Mouse (Mus musculus) frontal cortex, postnatal 25 days (tissue): ENCODE data around the gene Gjc2.

Source experiments
- DNase-seq, 2 experiments: peaks; one replicate each; pipeline ENCODE4 v3.0.0; 2022; ENCODE audit warnings: low spot score in 2 of 2

Gjc2 gene

DNA sequence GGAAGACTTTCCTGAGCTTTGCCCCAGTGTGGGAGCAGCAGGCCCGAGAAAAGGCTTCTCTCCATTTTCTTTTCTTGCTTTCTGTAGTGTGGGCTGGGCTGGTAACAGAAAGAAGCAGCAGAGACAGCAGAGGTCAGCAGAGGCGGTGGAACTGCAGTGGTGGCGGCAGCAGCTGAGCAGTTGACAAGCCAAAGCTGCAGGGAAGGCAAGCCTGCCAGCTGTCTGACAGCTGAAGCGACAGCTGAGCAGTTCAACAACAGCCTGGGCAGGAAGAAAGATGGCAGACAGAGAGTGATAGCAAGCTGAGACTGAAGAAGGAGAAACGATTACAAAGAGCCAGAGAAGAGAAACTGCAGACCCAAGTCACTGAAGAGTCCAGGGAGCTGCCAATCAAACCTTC, 21.6 kb downstream of the Gjc2 start:
- no peak for DNase-seq

DNA sequence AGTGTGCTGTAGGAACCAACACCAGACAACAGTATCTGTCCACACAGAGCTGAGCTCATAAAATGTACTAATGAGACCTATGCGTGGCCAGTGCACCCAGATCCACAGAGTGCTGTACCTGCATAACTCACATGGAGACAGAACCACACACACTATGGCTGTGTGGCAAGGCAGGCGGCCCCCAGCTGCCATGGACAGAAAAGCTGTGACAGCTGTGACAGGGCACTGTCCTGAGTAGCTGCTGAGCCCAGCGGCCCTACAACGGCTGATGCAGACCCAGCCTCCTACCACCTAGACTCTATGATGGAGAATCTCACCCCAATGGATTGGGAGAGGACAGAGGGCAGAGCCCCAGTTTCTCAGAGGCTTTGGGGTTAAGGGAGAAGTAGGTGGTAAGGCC, 23.5 kb downstream of the Gjc2 start:
- DNase-seq, result no peak

DNA sequence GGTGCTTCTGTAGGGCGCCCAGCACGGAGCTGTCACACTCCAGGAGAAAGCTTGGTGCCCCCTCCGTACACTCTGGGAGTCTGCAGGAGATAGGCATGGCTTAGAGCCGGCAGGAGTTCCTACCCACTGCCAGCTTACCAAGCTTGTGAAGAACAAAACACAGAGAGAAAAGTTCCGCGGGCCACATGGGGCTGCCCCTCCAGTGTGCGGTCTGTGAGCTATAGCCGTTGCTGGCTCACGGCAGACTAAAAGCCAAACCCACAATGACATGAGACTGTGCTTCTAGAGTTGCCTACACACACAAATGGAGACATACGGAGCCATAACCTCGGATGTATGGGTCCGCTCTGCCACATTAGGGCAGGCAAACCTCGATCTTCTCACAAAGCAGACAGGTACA, 23.9 kb downstream of the Gjc2 start:
- DNase-seq, result no peak

DNA sequence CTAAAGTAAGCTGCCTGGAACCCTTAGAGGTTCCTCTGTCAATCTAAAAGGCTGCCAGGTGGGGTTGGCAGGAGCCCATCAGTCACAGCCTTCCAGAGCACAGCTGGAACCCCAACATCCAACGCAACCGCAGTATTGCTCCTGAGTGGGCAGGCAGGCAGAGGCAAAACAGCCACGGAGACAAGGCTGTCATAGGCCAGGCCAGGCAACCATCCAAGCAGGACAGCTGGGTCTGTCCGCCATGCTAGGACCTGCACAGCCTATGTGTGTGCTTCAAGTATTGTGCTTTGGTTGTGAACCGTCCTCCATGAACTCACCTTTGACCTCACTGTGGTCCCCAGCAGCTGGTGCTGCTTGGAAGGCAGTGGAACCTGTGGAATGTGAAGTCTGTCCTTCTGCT, 27.1 kb downstream of the Gjc2 start:
- DNase-seq, result no peak

DNA sequence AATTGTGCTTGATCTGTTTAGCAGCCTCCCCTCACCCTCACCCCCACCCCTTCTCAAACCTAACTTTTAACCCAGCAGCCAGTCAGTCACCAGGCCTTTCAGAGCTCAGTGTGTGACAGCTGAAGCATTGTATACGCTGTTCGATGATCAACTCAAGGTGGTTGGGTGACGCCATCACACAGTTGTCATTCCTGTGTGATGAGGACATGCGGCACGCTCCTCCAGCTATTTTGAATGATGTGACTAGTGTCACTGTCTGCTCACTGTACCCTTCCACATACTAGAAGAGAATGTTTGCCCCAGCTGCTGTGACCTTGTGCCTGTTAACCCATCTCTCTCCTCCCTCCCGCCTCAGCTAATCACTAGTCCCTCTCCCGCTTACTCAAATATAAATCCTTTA, 28.8 kb downstream of the Gjc2 start:
- DNase-seq, result no peak

DNA sequence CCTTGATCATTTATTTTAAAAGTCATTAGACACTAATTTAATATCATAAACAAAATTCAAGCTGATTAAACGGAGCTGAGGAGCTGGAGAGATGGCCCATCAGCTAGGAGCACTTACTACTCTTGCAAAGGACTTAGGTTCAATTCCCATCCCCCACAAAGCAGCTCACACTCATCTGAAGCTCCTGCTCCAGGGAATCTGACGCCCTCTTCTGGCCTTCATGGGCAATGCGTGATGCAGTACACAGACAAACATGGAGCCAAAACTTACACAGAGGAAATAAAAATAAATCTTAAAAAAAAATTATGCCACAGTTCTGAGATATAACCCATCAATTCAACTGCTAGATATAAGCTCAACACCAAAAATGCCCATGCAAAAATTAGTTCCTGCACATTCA, 31.3 kb downstream of the Gjc2 start:
- DNase-seq, result no peak

DNA sequence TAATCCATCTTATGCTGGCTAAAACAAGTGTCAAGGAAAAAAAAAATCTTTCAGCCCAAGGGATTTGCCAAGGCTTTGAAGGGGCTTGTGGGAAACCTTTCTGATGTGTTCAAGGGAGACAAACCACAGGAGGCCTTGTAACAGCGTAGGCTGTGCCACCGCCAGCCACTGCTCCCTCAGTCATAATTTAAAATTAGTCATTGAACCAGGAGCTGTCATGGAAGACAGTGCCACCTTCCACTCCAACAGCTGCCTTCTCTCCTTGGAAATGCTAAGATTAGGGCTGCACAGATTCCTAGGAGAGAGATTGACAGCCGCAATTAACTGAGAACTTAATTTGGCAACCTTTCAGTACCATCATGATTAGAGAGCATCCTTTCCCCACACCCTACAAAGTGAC, 33.7 kb downstream of the Gjc2 start:
- no peak for DNase-seq

DNA sequence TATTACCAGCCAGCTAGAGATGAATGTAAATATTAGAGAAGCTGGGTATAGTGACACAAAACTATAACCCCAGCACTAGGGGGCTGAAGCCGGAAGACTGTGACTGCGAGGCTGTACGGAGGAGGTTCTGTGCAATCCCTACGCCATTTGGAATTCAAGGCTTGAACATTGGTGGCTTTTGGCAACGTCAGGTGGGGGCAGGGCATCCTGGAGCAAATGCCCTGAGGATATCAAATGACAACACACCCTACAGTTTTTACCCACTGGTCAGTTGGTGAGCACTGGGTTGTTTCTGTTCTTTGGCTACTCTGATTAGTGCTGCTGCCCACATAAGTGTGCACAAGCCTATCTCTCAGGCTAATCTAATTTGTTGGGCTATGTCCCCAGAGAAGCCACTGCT, 40.1 kb downstream of the Gjc2 start:
- DNase-seq, result no peak

DNA sequence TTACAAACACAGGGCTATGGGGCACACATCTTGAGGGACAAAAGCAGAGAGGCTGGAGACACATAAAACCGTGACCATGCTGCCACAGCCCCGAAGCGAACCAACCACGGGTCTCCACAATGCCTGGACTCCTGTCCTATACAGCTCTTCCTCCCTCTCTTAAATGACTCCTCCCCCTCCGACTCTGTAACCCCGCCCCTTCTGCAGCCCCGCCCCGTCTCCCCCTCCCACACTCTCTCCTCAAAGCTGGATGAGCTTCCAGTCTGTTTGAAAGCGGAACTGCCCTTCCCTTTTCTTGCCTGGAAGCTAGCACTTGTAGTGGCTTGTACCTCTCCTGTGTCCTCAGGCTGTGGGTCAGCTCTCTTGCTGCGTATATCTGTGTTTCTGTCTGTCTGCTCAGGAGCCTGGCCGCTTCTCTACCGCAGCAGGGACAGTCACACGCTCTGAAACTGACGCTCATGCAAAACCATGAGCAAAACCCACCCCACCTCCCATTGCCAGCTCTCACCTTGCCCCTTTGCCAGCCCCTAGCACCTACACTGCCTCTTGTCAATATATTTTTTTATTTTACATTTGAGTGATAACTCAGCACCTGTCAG, 41.1 kb downstream of the Gjc2 start:
- DNase-seq, result no peak

DNA sequence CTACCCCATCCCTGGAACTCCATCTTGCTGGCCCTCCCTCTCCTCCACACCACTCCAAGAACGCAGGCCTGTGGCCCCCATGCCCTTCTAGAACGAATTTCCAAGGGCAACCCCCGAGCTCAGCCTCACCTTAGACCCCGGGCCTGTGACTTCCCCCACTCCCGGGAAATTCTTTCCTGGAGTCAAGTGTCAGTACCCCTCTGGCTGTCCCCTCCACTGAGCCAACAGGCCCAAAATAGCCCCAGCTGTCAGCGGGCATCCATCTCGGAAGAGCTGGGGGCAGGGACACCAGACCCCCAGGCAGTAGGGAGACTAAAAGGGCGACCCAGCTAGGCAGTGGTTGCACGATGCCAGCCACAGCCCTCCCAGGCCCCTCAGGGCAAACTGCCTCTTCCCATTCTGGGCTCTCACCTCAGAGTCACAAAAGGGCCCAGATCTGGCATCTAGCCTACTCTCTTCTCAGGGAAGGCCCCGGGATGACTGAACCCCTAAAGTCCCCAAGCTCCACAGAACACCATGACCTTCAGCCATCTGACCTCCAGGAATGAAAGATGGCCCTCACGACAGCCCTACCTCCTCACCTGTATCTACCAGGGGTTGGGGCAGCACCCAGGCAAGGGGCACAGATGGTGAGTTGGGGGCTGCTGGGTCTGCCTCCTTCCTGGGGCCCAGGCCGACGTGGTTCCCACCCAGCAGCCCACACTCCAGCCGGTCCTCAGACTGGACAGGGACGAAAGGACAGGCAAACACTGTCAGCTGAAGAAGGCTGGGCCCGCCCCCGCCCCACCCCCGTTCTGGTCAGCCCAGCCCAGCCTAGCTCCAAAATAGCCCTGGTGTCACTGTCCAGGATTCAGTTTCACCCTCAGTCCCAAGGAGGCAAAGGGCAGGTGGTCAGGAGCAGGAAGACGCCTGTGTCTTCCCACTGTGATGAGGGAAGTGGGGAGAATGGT, 44.2 kb downstream of the Gjc2 start:
- no peak for DNase-seq

DNA sequence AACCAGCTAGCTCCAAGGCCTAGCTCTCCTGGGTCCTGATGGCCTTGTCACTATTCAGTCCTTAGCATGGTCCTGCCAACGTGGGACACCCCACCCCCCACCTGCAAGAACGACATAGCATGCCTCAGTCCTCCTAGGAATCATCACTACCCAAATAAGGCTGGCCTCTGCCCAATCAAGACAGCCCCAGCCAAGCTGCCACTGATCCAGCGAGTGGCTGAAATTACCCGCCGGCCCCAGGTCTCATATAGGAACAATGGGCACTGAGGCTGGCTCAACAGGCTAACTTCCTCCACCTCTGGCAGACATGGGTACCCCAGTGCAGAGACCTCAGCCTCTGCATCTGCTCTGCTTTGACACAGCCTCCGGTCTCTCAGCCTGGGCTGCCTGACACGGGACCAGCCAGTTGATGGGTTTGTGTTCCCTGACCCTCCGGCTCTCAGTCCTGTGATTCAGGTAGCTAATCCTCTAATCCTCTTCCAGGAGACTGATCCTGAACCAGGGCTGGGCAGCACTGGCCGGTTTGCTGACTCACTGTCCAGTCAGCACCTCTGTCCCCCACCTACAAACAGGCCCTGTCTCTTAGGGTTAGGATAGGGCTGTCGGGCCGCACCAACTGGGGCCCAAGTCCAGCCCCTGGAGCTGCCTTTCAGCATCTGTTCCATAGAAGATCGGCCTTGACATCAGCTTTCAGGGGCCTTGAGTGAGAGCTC, 45.9 kb downstream of the Gjc2 start:
- DNase-seq, result no peak

DNA sequence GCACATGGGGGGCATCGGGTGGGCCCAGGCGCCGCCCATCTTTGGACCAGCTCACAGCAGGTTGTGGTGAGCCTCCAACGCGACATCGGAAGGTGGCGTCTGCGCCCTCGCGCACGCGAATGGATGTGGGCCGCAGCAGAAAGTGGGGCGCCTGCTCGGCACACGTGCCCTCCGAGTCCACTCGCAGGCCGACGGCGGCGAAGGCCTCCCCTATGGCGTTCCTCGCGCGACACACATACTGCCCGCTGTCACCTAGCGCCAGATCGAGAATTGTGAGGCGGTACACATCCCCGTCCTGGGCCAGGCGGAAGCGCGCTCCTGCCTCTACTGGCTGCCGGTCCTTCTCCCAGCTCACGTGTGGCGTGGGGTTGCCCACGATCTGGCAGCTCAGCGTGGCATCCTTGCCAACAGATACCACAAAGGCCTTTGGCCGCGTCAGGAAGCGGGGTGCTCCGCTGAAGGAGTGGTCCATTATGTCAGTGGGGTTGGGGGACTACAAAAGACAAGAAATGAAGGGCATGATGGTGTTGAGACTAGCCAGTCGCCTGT, 47.0 kb downstream of the Gjc2 start, which contains the start of gene Obscn:
Gene Obscn (minus strand): TSS at position 499 of the 549 bp plus-strand sequence.
- no peak for DNase-seq

DNA sequence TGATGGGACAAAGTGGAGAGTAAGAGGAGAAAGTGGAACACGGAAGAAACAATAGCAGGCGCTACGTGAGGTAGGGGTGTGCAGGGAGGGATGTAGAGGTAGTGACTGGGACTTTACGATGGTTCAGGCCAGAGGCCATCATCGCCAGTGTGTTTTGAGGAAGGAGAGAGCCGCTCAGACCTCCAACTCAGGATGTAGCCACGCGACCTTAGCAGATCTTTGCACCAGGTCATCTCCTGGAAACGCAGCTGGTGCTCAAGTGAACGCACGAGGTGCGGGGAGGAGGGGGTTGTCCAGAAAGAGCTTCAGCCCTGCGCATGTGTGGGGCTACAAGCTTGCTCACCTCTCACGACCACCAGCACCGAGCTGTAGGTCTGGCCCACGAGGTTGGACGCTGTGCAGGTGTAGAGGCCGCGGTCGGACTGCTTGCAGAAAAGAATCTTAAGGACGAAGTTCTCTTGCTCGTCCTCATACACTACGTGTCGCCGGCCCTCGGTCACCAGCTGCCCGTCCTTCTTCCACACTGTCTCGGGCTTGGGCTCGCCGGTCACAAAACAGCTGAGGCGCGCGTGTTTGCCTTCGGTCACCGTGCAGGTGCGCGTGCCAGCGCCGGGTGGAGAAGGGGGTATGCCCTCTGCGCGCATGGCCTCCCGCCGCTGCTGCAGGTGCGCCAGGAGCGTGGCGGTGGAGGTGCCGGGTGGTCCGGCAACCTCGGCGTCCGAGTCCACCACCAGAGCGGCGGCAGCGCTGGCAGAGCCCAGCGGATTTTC, 47.8 kb downstream of the Gjc2 start:
- no peak for DNase-seq

DNA sequence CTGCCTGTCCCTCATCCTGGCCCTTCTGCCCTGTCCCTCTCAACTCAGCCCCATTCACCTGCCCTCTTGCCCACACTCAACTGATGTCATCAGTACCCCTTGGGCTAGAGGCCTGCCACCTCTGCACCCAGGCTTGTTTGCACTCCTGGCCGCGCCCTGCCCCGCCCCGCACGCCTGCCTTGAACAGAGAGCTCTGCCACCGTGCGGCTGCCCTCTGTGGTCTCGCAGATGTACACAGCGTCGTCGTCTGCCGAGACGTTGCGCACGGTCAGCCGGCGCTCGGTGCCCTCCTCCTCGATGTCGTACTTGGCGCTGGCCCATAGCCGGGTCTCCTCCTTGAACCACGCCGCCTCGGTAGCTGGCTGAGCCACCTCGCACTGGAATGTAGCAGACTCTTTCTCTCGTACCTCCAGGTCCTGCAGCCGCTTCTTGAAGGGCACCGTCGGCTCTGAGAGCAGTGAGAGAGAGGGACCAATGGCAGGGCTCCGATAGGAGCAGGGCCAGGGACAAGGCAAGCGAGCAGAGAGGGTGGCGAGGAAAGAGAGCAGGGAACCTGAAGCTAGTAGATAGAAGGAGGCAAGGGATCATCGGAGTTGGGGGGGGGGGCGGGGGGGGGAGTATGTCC, 48.5 kb downstream of the Gjc2 start:
- no peak for DNase-seq

DNA sequence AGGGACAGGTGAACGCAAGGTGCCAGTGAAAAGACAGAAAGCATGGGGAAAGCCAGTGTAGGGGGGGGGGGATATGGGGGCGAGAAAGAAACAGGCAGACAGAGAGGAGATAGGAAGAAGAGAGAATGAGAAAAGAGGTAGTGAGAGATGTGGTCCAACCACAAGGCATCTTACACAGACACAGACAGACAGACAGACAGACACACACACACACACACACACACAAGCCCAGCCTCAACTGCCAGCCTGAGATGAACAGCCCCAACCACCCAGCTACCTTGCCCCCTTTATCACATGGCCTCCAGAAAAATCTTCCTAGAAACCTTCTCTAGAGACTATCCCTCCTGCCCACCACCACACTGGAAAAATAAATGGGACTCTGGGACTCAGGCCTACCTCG, 50.9 kb downstream of the Gjc2 start:
- DNase-seq, result no peak

DNA sequence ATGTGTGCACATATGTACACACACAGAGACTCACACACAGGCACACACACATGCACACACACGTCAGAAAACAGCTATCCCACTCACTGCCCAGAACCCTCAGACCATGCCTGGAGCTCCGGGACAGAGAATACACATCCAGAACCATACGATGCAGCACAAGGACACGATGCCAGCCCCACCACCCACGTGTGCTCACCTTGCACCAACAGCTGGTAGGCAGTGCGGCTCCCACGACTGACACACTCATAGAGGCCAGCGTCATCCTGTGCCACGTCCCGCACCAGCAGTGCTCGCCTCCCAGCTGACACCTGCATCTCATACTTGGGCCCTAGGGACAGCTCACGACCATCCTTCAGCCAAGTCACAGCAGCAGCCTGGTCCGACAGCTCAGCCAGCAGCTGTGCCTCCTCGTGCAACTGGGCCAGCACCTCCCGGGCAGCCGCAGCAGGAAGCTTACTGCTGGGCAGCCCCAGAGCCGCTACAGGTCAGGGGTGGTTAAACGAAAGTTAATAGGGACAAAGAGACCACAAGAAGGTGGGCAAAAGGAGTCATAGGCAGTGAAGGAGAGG, 51.6 kb downstream of the Gjc2 start:
- DNase-seq, result no peak

DNA sequence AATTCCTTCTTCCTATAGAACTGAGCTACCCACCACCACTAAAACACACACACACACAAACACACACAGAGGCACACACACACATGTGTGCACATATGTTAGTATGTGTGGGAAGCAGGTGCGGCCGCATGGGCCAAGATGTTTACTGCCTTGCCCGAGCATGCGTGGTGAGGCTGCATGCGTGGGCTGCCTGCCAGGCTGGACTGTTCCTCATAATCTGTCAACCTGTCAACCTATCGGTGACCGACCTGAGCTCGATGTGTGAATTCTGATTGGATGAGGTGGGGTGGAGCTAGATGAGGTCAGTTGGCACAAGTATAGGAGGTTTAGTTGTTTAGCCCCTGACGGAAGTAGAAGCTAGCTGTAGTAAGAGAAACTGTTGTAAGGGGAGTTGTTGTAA, 52.2 kb downstream of the Gjc2 start:
- DNase-seq, result no peak
